Mouse (Mus musculus) T-cell, adult 2 months (primary cell): ENCODE data around the gene Vangl2.

Experiments used
- DNase-seq: peaks from one replicate; pipeline ENCODE4 v3.0.0; 2022; ENCODE audit warnings: low spot score

Vangl2 gene

GRCm38 (mm10) chr1:172028394-172029275, at the start of gene Vangl2:
Vangl2 (minus strand) TSS chr1:172028444.
- DNase-seq, result no peak

- no peak for DNase-seq
Observed at GRCm38 (mm10) chr1:172077981-172078380, 49.7 kb upstream of the Vangl2 start.

GRCm38 (mm10) chr1:172072604-172073003, 44.4 kb upstream of the Vangl2 start:
- DNase-seq, result no peak

GRCm38 (mm10) chr1:172071556-172071955, 43.3 kb upstream of the Vangl2 start:
- no peak for DNase-seq

DNA sequence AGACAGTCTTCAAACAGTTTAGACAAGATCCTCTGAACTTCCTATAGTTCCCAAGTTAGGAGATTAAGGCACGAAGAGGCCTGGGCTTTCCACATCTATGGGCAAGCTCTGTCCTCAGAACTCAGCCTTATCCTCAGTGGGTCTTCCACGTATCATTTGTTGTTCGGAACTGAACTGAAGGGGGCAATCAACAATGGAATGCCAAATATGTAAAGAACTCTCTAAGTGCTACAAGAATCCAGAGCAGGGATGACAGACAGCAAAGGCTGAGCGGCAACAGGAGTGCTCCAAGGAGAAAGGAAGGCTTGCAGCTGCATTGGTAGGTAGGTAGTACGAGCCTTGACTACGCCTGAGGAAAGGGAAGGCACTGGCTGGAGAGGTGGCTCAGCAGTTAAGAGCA, 42.0 kb upstream of the Vangl2 start:
- DNase-seq, result no peak

GRCm38 (mm10) chr1:172064613-172065141, 36.4 kb upstream of the Vangl2 start:
- DNase-seq, result no peak

DNA sequence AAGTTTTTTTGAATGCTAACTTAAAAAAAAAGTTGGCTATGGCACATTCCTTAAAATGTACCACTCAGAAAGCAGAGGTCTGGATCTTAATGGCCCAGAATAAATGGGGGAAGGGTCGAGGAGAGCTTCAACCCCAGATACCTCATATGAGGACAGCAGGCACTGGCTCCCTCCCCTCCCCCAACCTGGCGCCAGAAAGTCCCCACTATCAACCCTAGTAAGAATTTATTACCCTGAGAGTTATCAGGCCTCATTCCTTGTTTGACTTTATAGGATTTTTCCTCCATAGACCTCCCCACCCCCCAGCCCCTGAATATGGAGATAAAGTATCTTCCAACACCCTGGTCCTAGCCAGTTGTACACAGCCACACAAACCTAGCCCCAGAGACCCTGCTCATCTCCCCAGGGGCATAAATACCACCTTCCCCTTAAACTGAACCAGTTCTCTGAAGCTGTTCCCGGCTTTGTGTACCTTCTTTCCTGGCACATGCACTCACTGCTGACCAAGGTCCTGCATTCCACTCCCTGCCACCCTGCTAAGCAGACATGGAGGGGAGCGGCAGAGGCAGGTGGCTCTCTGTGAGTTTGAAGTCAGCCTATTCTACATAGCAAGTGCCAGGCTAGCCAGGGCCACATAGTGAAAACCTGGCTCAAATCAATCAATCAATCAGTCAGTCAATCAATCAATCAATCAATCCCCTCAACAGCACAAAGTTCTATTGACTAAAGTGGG, 35.2 kb upstream of the Vangl2 start:
- DNase-seq, result no peak

GRCm38 (mm10) chr1:172062101-172062500, 33.9 kb upstream of the Vangl2 start:
- DNase-seq, result no peak

GRCm38 (mm10) chr1:172061217-172061616, 33.0 kb upstream of the Vangl2 start:
- no peak for DNase-seq

GRCm38 (mm10) chr1:172060659-172061058, 32.4 kb upstream of the Vangl2 start:
- no peak for DNase-seq

- DNase-seq, result no peak
Observed at GRCm38 (mm10) chr1:172058874-172059273, 30.6 kb upstream of the Vangl2 start.

DNA sequence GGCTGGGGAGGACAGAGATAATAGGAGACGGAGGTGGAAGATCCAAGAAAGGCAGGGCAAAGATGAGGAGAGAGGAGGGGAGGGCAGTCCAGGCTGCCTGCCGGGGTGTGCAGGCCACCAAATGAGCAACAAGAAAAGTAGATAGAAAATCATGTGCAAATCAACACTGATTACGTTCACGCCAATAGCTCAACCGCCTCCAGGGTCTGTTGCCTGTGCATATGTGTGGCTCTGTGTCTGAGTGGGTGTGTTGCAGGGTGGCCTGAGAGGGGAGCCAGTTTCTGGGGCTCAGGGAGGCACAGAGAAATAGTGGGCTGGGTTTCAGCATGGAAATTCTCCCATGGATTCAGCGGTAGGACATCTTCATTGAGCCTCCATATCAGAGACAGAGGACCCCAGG, 30.1 kb upstream of the Vangl2 start:
- no peak for DNase-seq

DNA sequence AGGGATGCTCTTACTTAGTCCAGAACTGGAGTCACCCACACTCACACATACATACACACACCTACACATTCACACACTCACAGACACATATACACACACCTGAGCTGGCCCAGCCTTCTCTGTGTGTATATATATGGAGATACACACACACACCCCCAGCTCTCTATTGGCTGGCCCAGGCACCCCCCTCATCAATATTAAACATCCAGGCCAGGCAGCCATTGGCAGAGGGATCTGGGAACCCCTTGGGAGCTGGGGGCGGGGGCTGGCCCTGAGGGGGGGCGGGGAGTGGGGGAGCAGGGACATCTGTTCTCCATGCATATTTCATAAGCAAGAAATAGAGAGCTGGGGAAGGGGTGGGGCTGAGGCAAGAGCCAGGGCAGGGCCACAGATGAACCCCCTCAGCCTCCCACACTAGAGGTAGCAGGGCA, 29.3 kb upstream of the Vangl2 start, which contains the start of gene Nhlh1:
Gene Nhlh1, minus strand, starts transcription at position 83 of the 431 bp plus-strand sequence.
- no peak for DNase-seq

GRCm38 (mm10) chr1:172056251-172056650, 28.0 kb upstream of the Vangl2 start:
- no peak for DNase-seq

DNA sequence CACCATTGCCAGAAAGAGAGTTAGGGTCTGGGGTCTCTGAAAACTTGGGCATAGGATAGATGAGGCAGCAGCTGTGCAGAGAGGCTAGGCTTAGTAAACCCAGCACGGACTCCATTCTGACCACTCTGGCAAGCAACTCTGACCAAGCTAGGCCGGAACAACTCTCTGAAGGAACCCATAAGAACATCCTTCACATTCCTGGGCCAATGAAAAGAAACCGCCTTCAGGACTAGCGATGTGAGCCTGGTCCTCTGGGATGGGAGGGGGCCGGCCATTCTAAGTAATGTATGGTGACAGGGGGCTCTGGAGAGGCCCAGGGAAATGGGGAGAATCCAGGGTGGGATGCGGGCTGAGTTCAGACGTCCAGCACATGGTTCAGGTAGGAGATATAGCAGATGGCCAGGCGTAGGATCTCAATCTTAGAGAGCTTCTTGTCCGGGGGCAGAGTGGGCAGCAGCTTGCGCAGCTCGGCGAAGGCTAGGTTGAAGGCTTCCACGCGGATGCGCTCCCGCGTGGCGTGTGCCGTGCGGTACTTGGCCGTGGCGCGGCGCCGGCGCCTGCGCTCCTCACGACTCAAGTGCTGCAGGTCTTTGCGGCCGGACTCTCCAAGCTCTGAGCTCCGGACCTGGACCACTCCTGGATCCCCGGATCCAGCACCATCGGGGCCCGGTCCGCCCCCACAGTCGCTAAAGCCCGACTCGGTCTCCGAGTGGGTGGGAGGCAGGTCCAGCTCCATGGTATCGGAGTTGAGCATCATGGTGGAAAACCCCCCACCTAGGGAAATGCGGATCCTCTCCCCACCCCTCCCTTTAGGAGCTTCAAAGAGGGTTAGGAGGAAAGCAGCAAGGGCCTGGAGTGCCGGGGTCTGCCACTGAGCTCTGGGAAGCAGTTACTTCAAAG, 25.5 kb upstream of the Vangl2 start:
- DNase-seq, result no peak

DNA sequence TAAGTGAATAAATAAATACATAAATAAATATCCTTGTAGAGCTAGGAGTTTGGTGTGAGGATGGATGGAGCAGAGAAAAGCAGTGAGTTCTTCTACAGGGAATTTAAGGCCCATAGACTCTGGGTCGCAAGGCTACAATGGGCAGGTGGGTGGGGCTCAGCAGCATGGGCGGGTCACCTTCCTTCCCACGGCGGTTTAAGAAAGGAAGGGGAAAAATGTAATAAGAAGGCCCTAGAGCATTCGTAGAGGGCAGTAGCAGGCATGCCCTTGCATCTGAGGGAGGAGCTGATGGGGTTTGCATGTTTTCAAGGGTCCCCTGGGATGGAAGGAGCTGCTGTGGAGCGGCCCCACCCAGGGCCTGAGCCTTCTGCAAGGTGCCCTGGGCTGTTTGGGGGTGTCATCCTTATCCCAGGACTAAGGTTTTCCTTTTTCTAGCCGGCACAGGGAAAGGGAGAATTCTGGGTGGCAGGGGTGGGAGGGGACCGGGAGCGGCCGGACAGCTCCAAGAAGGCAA, 24.6 kb upstream of the Vangl2 start:
- no peak for DNase-seq

DNA sequence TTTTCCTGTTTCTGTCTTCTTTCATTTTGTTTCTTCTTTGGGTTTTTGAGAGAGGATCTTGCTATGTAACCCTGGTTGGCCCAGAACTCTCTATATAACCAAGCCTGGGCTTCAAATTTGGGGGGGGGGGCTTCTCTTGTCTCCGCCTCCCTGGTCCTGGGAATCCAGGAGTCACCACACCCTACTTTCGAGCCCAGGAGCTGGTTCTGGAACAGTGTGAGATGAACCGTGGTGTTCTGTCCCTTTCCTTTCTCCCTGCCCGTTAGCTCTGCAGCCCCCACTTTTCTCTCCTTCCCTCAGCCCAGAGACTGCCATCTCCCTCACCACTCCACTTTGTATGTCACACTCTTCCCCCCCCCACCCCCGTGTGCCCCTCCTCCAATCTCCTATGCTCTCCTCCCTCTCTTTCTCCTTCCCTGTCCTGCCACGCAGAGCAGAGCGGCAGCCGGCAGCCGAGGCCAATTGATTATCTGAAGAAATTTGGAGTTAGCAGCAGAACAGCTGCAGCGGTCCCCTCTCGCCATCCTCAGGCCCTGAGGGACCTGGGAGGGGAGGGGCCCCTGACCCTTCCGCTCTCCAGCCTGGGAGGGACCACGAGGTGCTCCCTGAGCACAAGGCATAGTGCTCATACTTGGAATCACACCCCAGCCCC, 21.0 kb upstream of the Vangl2 start:
- no peak for DNase-seq

GRCm38 (mm10) chr1:172048241-172048734, 20.0 kb upstream of the Vangl2 start:
- DNase-seq, result no peak

DNA sequence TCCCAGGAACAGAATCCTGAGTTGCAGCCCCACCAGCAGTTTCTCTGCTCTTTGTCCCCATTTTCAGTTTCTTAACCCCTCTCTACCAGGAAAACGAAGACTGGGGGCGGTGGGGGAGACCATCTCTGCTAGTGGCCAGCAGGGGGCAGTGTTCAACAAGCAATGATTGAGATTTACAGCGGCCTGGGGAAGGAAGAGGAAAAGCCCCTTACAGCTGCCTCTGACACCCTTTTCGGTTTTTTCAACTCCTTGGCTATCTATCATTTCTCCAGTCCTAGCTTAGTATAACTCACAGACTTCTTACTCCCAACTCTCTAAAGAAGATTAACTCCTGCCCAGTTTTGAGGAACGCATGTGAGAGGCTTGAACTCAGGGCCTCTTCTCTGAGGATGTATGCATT, 18.7 kb upstream of the Vangl2 start:
- DNase-seq, result peak; percentile 64

- no peak for DNase-seq
Observed at GRCm38 (mm10) chr1:172046410-172046809, 18.2 kb upstream of the Vangl2 start.

GRCm38 (mm10) chr1:172029914-172030313, 1.7 kb upstream of the Vangl2 start:
- DNase-seq, result no peak
